Mouse (Mus musculus): Measurements from ENCODE around the gene B230307C23Rik.
"Not testable (repeated sequence)": the region's sequence is repeated elsewhere in the genome, so short reads cannot be mapped to it uniquely, and the experiment has no call there.

The B230307C23Rik gene

DNA sequence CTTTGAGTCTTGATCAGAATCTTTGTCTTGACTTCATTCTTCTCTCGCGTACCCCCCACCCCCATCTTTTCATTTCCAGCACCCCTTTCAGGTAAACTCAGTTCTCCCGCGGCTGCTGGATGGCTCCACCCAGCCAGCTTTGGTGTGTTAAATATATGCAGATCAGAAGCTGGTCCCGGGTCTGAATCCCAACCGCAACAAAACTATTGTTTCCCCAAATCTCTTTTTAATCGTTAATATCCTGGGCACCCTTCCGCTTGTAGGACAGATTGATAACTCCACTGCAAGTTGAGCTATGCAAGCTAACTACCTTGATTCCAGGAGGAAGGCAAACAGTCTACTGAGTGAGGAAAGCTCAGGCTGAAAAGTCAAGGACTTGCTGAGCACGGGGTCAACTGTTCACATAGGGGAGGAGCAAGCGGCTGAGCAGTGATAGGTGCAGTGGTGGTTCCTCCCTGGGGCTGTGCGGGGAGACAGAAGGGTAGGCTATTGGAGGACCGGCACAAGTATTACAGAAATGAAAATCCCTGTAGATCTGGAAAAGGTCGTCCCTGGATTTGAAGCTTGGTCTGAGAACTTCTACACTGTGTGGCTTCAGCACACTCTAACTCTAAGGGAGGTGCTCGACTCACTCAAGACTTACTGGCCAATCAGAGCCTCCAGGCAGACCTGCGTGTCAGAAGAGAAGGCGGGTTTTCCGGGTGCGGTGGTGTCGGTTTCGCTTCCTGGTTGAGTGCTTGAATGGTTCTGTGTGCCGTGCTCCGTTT, at the start of gene B230307C23Rik:
B230307C23Rik (plus strand) TSS at position 700 of the 767 bp plus-strand sequence.
- peak; percentile 96 for DNase-seq

DNA sequence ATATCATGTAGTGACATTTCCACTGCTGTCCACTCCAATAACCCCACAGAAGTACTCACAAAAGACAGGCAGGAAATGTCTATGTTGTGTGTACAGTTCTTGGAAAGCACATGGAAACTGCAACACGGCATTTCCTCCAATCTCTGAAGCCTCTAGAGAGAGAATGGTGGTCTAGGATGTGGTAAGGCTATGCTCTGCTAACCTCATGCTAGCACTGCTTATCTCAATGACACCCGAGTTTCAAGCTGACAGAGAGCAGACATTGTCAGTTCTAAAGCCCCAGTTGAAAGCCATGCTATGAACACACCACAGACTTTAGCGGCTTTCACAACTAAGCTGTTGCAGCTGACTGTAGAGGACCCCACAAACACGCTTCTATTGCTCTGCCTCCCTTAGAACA, 48.3 kb upstream of the B230307C23Rik start:
- DNase-seq: no peak

DNA sequence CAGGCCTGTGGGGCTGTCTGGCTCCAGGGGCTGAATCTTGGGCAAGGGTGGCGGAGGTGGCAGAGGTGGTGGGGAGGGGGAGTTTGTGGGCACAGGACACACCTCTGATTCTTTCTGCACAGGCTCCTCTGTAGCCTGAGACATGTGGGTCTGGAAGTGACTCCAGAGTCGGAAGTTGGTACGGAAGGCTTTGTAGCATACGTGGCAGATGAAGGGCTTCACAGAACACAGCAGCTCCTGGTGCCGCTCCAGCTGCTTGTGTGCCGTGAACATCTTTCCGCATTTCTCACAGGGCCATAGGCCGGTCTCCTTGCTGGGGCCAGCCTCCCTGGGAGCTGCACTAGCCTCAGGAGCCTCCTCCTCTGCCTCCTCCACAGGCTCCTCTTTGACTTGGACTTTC, 47.1 kb upstream of the B230307C23Rik start:
- DNase-seq: no peak

DNA sequence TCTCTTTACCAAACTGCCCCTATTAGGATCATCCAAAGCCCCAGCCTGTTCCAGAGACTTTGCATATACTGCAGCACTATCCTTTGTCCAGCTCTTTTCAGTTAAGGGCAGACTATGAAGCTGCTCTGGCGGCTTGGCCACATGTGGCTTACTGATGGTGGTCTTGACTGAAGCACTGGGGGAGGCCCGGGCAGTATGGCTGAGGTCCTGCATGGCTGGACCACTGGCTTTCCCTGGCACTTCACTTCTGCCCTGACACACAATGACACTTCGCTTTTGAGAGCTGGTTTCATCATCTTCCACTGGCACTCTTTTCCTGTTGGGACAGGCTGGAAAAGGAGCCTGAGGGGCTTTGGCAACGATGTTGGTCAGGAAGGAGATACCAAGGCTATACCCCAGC, 44.7 kb upstream of the B230307C23Rik start:
- DNase-seq: no peak

DNA sequence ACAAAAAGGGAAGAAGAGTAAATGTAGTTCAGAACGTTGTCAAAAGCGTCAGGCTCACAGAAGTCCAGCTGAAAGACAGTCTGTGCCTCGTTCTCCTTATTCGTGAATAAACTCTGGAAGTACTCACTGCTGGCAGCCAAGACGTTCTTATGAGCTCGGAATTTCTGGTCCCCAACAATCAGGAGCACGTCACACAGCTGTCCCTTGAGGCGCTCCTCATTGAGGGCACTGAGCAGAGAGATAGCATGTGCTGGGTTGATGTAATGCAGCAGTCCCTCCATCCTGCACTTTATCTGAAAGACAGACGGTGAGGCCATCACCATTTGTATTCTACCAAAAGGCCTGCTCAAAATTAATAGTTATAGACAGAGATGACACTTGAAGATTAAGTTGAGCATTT, 44.3 kb upstream of the B230307C23Rik start:
- no peak for DNase-seq

DNA sequence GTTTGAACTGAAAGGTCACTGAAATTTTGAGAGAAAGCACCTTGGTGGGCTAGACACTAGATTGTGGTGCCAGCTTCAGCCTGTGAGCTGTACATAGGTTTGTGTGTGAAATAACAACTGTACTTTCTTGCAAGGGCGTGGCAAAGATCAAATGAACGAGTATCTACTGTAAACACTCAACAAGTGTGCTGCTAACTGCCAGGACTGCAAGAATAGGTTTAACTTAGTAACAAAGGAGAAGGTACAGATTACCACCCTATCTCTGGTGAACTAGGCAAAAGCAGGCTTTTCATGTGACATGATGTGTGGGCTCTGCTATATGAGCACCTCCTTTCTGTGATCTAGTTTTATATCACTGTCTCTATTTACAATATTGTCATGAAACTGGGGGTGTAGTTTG, 43.8 kb upstream of the B230307C23Rik start:
- no peak for DNase-seq

DNA sequence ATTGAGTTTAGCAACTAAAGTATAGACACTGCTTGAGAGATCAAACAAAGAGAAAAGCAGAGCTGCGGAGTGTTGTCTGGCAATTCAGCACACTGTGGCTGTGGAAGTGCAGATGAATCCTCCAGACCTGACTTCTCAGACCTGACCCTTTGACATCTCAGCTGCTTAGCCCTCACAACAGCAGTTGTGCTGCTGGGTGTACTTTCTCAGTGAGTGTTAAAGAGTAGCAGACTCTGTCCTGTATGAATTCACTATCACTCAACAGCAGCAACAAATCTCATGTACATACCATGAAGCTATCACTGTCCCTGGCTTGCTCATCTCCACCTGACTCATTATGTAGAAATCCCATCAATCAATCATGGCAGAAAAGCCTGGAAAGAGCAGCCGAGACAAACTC, 41.1 kb upstream of the B230307C23Rik start:
- DNase-seq: no peak

DNA sequence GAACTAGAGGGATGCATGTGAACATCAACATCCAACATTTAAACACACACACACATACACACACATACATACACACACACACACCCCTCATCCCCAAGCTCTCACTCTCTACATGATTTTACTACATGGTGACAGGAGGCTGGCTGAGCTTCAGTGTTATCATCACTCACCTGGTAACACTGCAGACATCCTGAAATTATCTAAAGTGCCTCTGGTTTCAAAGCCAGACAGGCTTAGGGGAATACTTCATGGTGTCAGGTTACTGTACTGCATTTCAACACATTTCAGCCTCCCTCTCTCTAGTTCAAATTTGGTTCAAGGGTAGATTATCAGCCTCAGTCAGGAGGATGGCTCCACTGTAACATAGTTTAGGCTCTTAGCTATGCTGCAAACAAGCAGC, 39.5 kb upstream of the B230307C23Rik start:
- no peak for DNase-seq

DNA sequence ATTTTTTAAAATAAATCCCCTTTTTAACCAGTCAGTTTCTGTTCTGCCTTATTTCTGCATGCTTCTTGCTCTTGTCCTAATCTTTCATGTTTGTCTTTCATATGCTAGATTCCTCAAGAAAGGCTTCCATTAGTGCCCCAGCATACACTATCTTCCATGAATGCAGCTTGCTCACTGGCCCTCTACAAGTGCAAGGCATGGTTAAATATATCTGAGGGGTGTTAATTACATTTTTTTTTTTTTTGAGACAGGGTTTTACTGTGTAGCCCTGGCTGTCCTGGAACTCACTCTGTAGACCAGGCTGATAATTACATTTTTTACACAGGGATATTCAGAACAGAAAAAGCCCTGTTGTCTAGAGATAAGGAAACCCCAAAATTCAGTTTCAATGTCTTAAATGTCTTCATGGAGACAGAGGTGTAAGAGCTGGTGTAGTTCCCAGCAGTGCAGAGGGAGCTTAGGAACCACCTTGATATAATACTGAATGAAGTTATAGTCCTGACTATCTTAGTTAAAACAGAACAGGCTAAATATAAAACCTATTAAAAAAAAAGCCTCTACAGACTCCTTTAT, 38.6 kb upstream of the B230307C23Rik start:
- DNase-seq: no peak

DNA sequence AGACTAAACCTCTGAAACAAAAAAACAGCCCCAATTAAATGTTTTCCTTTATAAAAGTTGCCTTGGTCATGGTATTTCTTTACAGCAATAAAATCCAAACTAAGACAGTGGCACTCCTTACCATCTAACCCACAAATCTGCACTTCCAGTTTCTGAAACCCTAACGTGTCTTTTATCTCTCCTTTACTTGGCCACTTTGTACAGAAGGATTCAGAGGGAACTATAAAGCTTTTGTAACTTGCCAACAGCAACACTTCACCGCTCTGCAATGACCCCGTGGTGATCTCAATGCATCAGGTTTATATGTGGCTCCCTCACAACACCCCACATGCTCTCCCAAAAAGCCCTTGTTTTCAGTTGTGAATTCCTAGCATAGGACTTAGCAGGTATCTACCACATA, 36.8 kb upstream of the B230307C23Rik start:
- DNase-seq: no peak

DNA sequence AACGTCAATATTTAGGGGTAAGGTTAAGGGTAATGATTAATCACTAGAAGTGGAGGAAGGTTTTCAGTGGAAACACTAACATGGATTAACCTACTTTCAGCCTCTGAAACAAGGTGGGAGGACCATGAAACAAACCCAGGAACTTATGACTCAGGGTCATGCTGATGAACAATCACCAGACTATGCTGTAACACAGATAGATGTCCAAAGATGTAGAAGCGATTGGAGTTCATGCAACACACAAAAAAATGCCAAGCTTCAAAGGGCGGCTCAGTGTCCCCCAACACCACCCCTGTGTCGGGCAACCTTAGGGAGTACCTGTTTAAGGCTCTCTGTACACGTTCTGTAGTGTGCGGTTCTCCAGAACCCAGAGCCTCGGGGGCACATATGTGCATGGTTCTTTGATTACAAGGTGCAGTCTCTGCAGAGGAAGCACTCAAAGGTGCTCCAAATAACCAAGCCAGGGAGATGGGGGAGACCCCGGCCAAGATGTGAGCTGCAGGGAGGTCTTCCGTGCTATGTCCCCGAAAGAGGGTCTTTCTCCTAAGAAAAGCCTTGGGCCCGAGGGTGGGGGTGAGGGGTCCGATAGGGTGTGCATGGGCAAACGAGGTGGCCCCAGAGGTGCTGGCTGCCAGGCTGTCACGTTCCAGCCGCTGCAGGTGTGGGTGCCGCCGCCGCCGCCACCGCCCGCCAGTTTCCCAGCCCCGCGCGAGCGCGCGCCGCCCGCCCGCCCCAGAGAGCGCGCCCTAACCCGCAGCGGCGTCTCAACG, 35.5 kb upstream of the B230307C23Rik start:
- peak; percentile 29 for DNase-seq

DNA sequence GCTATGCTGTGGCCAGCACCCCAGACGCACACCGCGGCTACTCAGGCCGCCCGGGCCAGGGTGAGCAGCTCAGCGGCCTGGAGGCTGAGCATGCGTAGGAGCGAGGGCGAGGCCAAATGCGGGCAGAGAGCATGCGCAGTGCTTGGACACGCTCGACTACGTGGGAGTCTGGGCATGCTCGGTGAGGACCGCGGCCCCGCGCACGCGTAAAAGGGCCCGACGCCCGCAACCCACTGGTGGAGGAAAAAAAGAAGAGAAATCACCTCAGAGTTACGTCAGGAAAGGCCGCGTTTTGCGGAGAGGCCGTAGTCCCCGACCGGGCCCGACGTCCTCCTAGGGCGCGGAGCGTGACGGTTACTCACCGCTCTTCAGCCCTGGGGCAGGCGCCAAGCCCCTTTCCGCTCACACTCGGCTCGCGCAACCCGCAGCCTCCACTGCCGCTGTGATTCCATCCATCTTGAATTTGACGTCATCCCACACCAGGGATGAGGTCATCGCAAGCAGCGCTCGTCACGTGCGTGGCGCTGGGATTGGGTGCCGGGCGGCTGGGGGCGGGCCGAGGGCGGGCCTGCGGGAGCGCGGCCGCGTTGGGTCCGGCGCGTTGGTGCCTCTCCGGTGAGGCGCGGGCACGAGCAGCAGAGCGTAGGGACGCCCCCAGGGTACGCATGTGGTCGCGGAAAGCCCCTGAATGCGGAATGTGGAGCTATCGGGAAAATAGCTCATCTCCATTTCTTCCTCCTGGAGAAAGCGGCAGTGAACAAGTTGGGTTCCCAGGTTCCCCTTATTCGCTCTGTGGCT, 34.8 kb upstream of the B230307C23Rik start, which contains the start of the genes C2cd2 and Zbtb21:
C2cd2 (minus strand) TSS at position 448 of the 798 bp plus-strand sequence.
Zbtb21 (minus strand) TSS at position 472 of the 798 bp plus-strand sequence.
- peak; percentile 97 for DNase-seq

DNA sequence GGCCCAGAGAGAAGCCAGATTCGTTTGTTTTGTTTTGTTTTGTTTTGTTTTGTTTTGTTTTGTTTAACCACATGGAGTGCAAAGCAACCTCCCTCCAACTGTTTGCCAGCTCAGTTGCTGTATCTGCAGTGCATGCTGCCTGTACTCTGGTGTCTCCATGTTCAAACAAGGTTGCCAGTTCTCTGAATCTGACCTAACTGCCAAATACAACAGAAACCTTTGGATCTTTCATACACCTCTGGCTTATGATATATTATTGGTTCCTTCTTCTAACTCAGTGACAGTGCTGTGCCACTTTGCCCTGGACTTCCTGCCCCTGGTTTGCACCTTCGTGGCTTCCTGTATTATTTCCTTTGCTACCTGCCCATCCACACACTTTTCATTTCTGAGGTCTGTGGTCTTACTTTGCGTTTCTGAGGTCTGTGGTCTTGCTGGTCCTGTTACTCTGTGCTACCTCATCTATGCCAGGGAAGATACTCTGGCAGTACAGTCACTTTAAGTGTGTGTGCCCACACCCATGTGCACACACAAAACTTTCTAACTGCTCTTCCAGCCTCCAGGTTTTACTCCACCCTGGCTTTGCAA, 33.1 kb upstream of the B230307C23Rik start:
- no peak for DNase-seq

DNA sequence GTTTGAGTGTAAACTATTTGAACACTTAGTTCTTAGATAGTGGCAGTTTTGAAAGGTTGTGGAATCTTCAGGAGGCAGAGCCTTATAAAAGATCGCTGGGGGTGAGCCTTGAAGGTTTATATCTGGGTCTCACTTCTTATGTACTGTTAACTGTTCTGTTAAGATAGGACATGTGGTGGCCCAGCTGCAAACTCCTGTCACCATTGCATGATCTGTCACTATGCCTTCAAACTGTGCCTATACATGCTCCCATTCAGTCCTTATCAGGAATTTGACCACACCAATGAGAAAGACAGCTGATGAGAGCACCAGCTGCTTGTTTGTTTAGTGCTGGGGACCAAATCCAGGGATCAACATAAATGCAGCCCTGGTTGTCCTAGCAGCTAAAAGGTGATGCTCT, 19.8 kb upstream of the B230307C23Rik start:
- no peak for DNase-seq

DNA sequence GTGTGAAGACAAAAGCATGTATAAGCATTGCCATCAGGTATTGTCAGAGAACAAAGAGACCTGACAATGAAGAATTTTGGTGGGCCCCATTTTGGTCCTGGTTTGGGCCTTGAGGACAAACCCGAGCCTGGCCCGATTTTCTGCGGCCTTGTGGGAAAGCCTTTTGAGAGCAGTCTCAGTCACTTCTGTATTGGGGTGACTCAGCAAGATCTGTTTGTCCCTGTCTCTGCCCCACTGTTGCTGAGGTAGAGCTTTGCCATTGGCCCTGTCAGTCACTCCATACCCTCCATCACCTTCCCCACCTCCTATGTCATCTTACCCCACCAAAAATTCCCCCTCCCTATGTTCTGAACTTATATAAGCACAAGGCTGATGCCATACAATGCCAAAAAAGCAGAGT, 19.4 kb upstream of the B230307C23Rik start:
- no peak for DNase-seq

DNA sequence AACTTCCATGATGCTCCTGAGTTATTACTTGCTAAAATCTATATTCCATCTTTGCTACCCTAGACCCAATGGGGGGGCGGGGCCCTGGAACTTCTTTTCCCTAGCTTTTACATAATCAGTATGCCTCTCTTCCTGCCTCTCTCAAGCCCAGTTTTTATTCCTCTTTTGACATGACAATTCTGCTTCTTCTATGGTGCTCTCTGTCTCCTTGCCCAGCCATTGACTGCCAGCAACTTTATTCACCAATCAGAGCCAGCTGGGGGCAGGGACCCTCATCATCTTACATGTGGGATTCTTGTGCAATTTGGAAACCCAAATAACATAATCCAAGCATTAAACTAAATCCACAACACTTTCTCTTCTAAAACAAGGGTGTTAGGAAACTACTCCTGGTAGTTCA, 15.8 kb upstream of the B230307C23Rik start:
- no peak for DNase-seq

DNA sequence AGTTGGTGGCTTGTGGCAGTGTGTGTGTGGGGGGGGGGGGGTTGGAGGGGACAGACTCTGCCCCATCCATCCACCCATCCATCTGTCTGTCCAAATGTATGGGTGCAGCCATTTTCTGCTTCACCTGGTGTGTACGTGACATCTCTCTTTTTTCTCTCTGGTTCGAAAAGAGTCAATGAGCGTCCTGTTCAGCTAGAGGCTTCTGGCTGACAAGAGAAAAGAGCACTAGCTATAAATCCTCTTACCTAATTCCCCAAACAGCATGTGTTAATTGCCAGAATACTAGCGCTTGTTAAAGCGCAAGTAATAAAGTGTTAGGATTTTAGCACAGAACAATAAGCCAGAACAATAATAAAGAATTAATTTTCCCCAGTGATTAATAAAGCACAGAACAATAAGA, 12.5 kb upstream of the B230307C23Rik start:
- no peak for DNase-seq

DNA sequence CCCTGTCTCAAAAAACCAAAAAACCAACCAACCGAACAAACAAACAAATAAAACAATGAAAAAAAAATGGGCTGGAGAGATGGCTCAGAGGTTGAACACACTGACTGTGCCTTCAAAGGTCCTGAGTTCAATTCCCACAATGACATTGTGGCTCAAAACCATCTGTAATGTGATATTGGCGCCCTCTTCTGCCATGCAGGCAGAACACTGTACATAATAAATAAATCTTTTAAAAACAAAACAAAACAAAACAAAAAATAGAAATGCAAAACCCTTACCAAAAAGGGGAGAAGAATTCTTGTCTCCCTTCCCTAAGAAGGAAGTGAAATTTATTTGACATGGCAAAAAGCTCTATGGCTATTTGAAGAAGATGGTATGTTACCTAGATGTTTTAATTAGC, 5.6 kb upstream of the B230307C23Rik start:
- no peak for DNase-seq

DNA sequence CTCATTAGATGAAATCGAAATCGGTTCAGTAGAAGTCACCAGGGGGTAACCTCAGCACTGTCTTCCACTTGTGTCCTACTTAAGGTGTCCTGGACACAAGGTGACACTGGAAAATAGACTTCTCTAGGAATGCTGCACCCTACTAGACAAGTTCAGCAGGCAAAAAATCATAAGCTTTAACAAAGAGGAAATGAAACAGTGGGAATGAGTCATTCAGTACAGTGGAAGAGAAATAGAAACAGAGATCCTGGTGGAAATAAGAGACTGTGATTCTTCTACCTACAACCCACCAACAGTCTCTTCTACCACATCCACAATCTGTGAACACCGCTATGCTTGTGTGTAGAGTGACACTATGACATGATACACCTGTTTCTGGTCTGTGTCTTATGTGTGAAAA, 4.6 kb upstream of the B230307C23Rik start:
- not testable (repeated sequence) for DNase-seq

DNA sequence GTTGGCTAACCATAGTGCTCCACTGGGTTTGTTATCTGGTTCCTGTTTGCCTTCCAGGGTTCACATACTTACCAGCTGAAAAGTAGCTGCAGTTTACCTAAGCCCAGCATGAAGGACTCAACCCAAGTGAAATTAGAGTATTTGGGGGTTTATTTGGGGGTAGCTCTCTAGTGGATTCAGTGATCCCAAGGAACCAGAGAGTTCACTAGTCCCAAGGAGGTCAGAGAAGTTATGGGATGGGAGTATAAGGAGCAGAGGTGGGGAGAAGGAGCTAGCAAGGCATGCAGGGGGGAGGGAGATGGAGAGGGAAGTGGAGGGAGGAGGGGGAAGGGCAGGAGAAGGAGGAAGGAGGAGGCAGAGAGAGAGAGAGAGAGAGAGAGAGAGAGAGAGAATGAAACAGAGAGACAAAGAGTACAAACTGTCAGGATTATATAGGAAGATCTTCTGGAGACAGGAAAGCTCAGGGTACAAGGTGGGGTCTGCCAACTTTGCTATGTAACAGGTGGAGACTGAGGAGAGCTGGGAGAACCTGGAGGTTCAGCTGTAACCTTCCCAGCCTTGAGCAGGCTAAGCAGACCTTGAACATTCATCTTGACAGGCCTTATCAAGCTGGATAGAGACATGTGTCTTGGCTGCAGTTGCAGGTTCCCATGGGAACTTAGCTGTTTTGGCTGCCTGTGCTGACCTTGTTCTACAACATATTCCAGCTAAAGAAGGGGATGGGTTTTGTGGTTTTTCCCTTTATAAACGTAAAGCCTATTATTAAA, 1.1 kb upstream of the B230307C23Rik start:
- DNase-seq: peak; percentile 35

DNA sequence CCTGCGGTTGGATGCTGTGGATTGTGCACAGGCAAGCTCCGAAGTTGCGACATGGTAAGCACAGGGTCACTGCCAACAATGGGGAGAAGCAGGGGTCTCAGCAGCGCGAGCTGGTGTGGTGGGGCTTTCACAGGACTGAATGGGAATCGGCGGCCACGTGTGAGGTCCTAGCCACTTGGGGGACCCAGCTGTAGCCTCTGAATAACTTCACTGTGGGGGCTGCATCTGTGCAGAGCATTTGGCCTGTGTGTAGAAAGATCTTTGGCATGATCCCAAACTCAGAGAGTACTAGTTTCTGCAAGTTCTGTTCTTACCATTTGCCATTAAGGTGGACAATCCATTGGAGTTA, 242 bp downstream of the B230307C23Rik start:
- not testable (repeated sequence) for DNase-seq

DNA sequence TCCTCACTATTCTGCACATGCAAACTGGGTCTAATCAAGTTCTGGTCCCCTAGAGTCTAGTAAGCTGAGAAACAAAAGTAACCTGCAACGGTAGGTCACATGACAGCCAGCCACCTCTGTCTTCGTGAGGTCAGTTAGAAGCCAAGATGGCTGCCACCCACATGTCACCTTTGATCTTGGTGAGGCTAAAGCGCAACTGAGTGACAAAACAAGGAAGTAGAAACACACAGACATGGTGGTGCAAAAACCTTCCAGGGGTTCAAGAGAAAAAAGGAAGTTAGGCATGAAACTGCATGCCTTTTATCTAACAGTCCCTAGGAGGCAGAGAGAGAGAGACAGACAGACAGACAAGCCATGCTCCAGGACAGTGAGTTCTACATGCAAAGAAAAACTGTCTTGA, 25.0 kb downstream of the B230307C23Rik start:
- DNase-seq: peak; percentile 11

Measured in lung, postnatal 36 days (tissue).